Mouse (Mus musculus): ENCODE data around the gene Ppp1r3d.

Ppp1r3d gene

DNA sequence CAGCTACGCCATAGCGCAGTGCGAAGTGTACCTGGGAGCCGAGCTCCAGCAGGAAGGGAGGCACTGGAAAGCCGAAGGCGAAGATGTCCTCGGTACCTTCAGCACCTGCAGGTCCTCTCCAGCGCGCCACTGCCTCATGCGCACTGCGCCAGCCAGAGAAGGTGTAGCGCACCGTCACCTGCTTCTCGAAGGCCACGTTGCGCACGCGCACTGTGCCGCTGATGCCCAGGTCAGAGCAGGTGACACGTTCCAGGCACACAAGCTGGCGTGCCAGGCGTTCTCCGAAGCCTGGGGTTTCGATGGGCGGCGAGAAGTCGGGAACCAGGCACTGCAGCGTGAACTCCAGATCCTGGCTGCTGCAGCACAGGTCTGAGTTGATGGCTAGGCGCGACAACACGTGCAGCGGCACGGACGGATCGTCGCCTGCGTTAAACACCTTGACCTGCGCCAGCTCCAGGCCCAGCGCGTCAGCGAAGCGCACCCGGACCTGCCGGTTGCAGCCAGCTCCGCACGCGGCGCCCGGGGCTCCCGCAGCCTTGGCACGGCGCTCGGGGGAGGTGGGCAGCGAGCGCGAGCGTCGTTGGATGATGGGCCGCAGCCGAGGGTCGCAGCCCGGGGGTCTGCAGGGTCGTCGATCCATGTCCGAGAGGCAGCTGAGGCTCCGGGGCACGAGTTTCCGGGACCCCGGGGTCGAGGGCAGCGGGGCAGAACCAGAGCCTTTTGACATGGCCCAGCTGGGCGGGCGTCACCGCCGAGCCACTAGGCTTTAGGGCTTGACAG is 601 bp downstream of the Ppp1r3d start:
- no peak for DNase-seq (ENCODE audit: low read depth)

DNA sequence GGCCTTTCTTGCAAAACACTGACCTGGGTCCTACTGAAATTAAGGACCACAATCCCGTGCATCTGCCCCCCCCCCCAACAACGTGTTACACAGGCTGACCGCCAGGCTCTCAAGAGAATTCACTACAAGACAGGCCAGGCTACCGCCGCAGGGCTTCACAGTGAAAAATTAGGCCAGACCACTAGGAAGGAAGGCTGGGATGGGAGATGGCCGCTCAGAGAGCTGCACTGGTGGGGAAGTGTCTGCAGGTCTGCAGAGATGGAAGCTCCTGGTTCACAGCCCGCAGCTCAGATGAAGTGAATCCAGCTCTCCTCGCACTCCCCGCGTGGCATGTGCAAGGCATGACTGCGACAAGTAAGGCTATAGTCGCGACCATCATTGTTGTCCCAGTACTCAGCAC is 1.2 kb downstream of the Ppp1r3d start:
- no peak for DNase-seq (ENCODE audit: low read depth)

DNA sequence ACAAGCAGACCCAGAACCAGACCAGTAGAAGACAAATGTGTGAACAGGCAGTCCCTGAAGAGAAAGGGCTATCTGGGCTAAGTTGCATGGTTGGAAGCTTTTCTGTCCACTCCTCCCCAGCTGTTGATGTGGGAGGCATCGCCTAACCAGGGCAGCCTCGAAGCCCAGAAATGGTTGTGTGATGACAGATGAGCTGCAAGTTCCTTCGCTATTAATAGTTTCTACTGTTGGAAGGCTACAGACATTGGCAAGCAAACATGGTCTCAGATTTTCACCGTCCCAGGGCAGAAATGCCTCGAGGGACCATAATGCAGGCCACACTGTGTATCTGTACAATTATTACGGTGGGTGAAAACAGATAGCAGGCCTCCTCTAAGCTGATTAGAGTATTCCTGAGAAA is 1.7 kb downstream of the Ppp1r3d start:
- no peak for DNase-seq (ENCODE audit: low read depth)

GRCm38 (mm10) chr2:178410286-178410685 is 4.0 kb downstream of the Ppp1r3d start:
- DNase-seq (ENCODE audit: low read depth): no peak

- DNase-seq (ENCODE audit: low read depth): no peak
Measured at GRCm38 (mm10) chr2:178409024-178409423, 5.2 kb downstream of the Ppp1r3d start.

- no peak for DNase-seq (ENCODE audit: low read depth)
Measured at GRCm38 (mm10) chr2:178407053-178407815, 7.0 kb downstream of the Ppp1r3d start, which contains the start of gene Sycp2. Sycp2 (minus strand) TSS chr2:178407685.

Data from 416B (cell line).